Mouse (Mus musculus): ENCODE measurements around the gene Mgat3. TPM values are rescaled to one million over a fixed set of nuclear protein-coding genes. Genes with fewer than 3 reads are reported as not detected.

Gene Mgat3
- polyA plus RNA-seq, 1 experiment from 2014 or later: 7.2 TPM

- Histone ChIP-seq H3K27ac (no peak overlapping the region), H3K4me1 (replicated peaks) (peaks cover 32% of the 10 kb centered on the region), H3K9ac (replicated peaks) (no peak overlapping the region; the same call in 1 of the 2 replicates), H3K36me3 (peaks cover 50% of the 10 kb centered on the region), H3K27me3 (no peaks in the 10 kb centered on the region), H3K4me2 (no peak overlapping the region), H3K4me3 (replicated peaks) (no peak overlapping the region), H3K9me3 (no peaks in the 10 kb centered on the region)
- no peak for ATAC-seq (ENCODE audit: insufficient number of reproducible peaks, insufficient read depth, low FRiP score, low TSS enrichment, low read depth)
- 77% methylated on average over 7 of the region's 7 CpGs for WGBS
Observed at GRCm38 (mm10) chr15:80261100-80261499, 87.6 kb downstream of the Mgat3 start.

GRCm38 (mm10) chr15:80263610-80264575, 90.4 kb downstream of the Mgat3 start, which contains the start of gene Rps19bp1:
Gene Rps19bp1, minus strand, starts transcription at chr15:80264315.
- WGBS: 1% methylated on average over 66 of the region's 66 CpGs

More at GRCm38 (mm10) chr15:80263610-80264575, 90.4 kb downstream of the Mgat3 start, which contains the start of gene Rps19bp1:
- peak; percentile 88 for ATAC-seq (ENCODE audit: insufficient number of reproducible peaks, insufficient read depth, low FRiP score, low TSS enrichment, low read depth)
- no peaks in the 10 kb centered on the region for H3K27me3 ChIP-seq
- peaks cover 23% of the 10 kb centered on the region for H3K36me3 ChIP-seq
- H3K9me3 ChIP-seq: no peaks in the 10 kb centered on the region
- H3K4me3 ChIP-seq (replicated peaks): peak within 1 kb of the TSS; percentile 87
- peaks cover 8% of the 10 kb centered on the region for H3K4me1 ChIP-seq (replicated peaks)
- H3K9ac ChIP-seq (replicated peaks): peak within 1 kb of the TSS; percentile 82
- peak within 1 kb of the TSS; percentile 66; the same call in 1 of the 2 replicates for H3K27ac ChIP-seq
- peak within 1 kb of the TSS; percentile 66 for H3K4me2 ChIP-seq

Other genes starting within 250 kb of the Mgat3 start
- gene Cbx7, start 202.6 kb upstream of the Mgat3 start, polyA plus RNA-seq (2016; fragmentation: Nextera tagmentation; extraction: Ambion mirVana): 2.0 and 2.5 TPM in 2 replicates
- gene Pdgfb, start 158.7 kb upstream of the Mgat3 start, polyA plus RNA-seq (2016; fragmentation: Nextera tagmentation; extraction: Ambion mirVana): 2.5 and 2.8 TPM in 2 replicates
- gene Syngr1, start 82.4 kb upstream of the Mgat3 start, polyA plus RNA-seq (2016; fragmentation: Nextera tagmentation; extraction: Ambion mirVana): 3.9 and 4.1 TPM in 2 replicates
- gene Rpl3, start 81.9 kb upstream of the Mgat3 start, polyA plus RNA-seq (2016; fragmentation: Nextera tagmentation; extraction: Ambion mirVana): 981 and 1,001 TPM in 2 replicates
- 49.2 and 49.3 TPM in 2 replicates for gene Tab1, start 40.6 kb upstream of the Mgat3 start, polyA plus RNA-seq (2016; fragmentation: Nextera tagmentation; extraction: Ambion mirVana)
- 38.0 and 41.6 TPM in 2 replicates for gene Mief1, start 60.3 kb downstream of the Mgat3 start, polyA plus RNA-seq (2016; fragmentation: Nextera tagmentation; extraction: Ambion mirVana)
- 7.0 TPM in 1 of 2 replicates, not detected in the other for gene AC140267.1, start 62.1 kb downstream of the Mgat3 start, polyA plus RNA-seq (2016; fragmentation: Nextera tagmentation; extraction: Ambion mirVana)
- gene Atf4, start 81.5 kb downstream of the Mgat3 start, polyA plus RNA-seq (2016; fragmentation: Nextera tagmentation; extraction: Ambion mirVana): 112 TPM in 2 replicates
- gene Rps19bp1, start 90.6 kb downstream of the Mgat3 start, polyA plus RNA-seq (2016; fragmentation: Nextera tagmentation; extraction: Ambion mirVana): 65.0 and 70.1 TPM in 2 replicates
- gene Cacna1i, start 113.5 kb downstream of the Mgat3 start, polyA plus RNA-seq (2016; fragmentation: Nextera tagmentation; extraction: Ambion mirVana): not detected in 2 replicates